Mouse (Mus musculus) adipocyte (in vitro differentiated cells): Measurements from ENCODE around the gene 6030468B19Rik.
"Not testable (repeated sequence)": the region's sequence is repeated elsewhere in the genome, so short reads cannot be mapped to it uniquely, and the experiment has no call there.

ENCODE experiments used
- DNase-seq: peaks from one replicate; pipeline ENCODE4 v3.0.0-alpha.2; 2016; ENCODE audit warnings: low spot score

6030468B19Rik gene

DNA sequence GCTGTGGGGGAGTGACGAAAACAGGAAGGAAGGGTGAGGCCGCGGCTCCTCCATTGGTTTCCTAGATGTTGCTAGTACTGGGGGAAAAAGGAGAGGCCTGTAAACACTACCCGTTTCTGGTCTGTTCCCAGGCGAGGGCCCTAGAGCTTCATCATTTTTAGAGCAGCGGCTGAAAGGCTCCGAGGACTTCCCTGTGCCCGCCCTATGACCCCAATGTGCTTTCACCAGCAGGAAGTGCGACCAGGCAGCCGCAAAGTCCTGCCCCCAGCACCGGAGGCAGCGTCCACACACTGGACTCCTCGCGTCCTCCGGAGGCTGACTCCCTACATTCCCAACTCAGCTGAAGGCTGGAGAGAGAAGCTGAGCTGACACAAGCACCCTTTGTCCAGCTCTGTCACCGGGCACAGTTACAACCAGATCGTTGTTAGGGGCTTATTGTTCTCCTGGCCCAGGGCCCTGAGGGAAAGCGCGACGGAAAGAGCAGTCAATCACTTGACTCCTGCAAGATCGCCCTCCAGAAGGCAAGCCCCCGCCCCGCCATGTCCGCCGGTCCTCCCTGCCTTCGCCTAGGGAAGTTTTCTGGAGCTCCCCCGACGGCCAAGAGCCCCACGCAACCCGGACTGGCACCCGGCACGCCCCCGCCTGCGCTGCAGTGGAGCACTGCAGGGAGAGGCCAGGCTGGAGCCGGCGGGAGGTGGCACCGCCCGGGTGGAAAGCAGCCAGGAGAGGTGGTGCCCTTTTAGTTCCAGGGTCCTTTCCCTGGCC, 17.8 kb upstream of the 6030468B19Rik start:
- DNase-seq, result peak; percentile 56

DNA sequence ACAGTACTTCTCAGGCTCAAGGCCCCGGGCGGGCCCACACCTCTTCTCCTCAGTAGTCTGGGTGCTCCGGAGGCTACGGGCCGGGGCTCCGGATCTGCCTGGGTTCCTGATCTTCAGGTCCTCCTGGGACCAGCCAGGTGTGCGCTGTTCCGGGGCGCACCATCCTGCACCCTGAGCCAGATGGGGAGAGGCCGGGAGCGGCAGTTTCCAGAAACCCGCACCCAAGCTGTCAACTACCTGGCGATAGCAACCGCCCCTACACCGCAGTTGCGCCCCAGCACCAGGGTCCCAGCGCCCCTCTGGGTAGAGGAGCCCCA, 17.3 kb upstream of the 6030468B19Rik start:
- peak; percentile 14 for DNase-seq

DNA sequence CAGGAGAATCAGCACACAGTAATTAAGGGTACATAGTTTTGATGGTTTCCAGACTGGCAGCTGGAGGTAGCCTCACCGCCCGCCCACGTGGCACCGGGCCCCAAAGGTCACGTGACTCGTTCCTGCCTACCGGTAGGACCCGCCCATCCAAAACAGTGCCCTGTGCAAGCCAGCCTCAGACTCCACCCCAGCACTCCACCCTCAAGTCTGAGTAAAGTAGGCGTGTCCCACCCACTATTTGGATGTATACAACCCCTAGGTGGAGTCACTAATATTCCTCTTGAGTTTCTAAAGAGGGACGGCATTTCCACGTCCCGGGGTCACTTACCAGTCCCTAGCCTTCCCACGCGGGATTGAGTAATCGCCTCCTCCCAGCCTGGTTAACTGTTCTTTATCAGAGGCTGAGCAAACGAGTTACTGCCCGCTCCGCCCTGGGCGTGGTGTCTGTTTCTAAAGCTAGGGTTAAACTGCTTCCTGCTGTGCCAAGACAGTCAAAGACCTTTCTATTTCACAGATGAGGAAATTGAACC, 16.8 kb upstream of the 6030468B19Rik start:
- peak; percentile 88 for DNase-seq

DNA sequence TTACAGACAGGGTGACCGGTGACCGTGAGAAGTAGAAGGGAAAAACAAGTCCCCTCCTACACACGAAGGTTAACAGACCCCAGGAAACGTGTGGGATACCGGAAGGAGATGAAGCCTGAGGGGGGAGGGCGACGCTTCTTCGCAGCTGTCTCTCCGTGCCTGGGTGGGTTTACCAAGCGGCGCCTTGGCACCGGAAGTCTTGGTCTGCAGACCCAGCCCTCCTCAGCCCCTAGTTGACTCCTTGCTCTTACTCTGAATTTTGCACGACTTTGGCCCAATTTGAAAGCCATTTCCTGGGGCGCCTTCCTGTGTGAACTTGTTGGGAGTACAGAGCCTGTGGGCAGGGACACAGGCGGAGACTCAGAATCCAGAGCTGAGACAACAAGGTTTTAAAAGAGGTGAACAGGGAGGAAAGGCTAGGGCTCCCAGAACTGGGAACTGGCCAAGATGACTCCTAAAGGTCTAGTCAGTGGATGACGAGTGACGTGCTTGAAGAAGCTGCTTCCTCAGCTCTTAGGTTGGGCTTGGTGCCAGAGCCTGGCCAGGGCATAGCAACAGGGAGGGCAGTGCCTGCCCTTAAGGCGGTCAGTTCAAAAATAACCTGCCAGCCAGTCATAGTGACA, 16.1 kb upstream of the 6030468B19Rik start:
- peak; percentile 49 for DNase-seq

DNA sequence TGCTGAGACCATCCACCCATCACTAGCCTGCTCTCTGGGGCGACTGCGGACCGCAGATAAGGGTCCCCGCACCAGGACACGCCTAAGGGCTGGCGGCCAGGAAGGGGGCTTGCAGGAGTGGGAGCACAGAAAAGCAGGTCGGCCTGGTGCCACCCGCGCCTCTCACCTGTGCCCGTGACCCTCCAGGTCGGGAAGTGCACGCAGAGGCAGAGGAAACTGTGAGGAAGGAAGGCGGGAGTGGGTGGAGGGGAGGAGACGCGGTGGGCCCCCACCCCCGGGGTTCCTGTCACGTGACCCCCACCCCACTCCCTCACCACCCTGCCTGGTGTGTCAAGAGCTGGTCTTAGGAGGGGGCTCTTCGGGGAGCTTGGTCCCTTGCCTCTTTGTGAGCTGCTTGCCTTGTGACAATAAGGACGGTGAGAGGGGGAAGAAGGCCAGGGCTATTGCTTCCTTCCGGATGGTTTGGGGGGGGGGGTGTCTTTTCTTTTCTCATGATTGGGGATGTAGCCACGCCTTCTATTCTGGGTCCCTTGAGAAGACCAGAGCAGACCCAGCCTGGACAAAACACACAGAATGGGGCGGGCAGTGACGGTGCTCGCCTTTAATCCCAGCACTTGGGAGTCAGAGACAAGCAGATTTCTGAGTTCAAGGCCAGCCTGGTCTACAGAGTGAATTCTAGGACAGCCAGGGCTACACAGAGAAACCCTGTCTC, 15.3 kb upstream of the 6030468B19Rik start, which contains the start of the genes Tmc8 and Tmc6:
Tmc8 (plus strand) TSS at position 84 of the 712 bp plus-strand sequence.
Tmc6 (minus strand) TSS at position 206 of the 712 bp plus-strand sequence.
- no peak for DNase-seq

DNA sequence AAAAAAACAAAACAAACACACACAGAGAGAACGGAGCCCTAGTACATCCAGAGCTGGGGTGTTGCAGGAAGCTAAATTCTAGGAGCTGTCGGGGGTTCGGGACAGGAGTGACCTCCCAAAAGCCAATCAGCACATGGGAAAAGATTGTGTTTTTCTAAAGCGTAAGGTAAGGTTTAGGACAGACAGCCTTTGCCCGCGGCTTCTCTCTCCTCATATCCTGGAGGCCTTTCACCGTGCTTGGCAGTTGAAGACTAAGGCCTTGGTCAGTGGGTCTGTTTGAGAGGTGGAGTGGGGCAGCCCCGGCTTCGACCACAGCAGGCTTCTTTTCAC, 14.8 kb upstream of the 6030468B19Rik start:
- no peak for DNase-seq

DNA sequence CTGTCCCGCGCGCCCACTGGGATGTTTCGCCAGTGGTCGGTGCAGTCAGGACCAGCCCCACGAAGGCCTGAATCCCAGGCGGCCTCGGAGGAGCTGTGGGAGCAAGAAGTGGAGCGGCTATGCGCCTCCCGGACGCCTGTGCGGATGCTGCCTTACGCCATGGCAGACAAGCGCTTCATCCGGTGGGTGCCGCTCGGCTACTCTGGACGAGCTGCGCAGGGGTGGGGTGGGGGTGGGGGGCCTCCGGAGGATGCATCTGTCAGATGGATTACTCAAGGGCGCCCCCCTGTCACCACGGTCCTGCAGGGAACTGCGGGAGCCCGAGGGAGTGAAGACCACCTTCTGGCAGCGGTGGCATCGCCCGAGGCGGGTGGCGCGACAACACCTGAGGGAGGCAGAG, 14.4 kb upstream of the 6030468B19Rik start:
- DNase-seq, result no peak

DNA sequence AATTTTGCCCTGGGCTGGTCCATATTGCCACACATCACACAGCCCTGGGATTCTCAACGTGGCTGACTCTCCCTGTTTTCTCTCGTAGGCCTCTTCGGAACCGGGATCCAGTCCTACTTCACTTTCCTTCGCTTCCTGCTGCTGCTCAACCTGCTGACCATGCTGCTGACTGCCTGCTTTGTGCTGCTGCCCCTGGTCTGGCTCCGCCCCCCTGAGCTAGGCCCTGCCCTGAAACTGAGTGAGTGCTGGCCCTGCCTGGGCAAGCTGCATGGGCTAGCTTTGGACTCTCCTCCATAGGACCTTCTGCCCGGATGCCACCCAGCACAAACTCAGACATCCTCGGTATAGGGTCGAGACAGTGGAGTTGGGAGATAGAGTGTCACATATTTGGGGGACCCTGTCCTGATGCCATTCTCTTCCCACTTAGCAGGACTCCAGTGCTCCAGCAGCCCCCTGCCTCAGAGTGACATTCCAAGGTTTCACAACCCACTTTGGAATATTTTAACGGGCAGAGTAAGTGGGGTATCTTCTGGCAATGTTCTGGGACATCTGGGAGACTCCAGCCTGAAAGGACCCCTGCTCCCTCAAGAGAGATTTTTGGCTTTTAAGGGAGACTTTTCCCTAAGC, 13.7 kb upstream of the 6030468B19Rik start:
- no peak for DNase-seq

DNA sequence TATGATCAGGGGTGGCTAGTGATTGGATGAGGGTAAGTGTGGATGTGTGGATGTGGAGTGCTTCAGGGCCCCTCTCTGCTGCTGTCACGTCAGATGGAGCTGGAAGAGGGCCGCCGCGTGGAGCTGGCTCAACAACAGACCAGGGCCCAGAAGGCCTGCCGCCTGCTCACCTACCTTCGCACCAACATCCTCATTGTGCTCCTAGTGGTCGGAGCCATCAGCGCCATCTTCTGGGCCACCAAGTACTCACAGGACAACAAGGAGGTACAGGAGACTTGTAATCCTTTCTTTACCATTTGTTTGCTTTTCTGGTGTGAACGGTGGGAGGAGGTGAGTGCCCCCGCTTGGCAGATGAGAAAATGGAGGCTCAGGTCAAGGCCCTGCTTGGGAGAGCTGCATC, 11.2 kb upstream of the 6030468B19Rik start:
- no peak for DNase-seq

DNA sequence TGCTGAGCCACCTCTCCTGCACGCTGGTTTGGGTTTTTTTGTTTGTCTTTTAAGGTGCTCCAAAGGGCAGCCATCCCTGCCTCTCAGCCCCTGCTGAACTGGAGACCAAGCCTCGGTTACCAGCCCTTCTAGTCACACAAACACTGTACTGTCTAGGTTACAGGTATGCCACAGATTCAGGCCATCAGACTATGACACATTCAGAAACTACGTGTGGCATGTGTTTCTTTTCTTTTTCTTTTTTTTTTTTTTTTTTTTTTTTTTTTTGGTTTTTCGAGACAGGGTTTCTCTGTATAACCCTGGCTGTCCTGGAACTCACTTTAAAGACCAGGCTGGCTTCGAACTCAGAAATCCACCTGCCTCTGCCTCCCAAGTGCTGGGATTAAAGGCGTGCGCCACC, 9.0 kb upstream of the 6030468B19Rik start:
- not testable (repeated sequence) for DNase-seq

DNA sequence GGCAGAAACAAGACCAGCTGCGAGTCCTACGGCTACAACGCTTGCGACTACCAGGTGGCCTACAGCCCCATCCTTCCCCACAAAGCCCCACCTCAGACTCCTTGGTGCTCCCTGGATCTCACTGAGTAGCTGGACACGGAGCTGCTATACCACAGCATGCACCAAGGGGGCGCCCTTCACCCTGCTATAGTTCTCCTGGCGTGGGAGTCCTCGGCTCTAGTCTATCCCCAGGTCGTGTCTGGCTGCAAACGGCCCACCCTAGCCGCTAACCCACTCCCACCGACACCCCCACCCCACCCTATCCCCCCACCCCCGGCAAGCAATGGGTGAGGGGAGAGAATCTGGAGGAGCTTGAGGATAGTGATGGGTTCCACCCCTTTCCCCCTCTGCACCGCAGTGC, 7.2 kb upstream of the 6030468B19Rik start:
- DNase-seq, result peak; percentile 46

DNA sequence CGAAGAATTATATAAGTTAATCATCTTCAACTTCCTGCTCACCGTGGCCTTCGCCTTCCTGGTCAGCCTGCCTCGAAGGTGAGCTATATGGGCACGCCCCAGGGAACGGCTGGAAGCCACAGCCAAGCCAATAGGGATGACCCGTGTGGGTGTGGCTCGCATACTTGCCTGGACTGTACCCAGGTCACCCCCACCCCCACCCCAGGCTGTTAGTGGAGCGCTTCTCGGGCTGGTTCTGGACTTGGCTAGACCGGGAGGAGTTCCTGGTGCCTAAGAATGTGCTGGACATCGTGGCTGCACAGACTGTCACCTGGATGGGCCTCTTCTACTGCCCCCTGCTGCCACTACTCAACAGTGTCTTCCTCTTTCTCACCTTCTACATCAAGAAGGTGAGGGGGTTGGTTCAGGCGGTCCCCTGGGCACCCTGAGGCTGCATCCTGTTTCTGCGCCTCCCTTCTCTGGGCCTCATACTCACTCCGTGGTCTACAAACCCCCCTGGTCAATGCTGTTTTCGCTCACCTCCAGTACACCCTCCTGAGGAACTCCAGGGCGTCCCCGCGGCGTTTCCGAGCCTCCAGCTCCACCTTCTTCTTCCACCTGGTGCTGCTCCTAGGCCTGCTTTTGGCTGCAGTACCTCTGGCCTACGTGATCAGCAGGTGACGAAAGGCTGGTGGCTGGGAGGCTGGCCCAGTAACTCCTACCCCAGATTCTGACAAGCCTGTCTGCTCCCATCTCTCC, 6.6 kb upstream of the 6030468B19Rik start:
- DNase-seq, result no peak

DNA sequence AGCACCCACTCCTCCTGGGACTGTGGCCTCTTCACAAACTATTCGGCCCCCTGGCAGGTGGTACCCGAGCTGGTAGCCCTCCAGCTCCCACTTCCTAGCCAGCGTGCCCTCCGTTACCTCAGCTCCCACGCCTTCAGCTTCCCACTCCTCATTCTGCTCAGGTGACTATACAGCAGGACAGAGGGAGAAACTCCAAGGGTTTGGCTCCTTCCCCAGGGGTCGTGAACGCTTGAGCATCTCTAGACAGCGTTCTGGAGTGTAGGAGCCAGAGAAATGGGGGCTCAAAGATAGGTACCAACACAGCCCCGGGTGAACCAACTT, 6.1 kb upstream of the 6030468B19Rik start:
- DNase-seq, result no peak

DNA sequence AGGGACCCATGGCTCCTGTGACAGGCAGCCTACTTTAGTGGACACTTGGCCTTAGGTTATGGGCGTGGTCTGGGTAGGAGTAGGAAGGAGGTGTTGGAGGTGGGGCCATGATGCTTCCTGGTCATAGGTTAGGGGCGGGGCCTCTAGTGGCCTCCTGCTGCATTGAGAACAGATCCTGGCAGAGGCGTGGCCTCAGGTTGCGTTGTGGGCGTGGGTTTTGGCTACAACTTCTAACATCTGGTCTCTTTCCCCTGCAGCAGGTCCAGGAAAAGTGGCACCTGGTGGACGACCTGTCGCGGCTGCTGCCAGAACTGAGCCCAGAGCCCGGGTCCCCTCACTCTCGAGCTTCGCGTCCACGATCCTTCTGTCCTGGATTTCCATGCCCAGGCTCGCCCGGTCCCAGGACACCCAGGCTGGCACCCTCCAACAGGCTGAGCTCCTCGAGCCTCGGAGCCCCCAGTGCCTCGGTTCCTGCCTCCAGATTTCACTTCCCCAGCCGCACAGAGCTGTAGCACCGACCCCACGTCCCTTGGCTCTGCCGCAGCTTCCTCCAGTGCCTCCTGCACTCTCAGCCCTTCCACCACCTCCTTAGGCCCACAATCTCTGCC, 5.1 kb upstream of the 6030468B19Rik start:
- DNase-seq, result no peak

DNA sequence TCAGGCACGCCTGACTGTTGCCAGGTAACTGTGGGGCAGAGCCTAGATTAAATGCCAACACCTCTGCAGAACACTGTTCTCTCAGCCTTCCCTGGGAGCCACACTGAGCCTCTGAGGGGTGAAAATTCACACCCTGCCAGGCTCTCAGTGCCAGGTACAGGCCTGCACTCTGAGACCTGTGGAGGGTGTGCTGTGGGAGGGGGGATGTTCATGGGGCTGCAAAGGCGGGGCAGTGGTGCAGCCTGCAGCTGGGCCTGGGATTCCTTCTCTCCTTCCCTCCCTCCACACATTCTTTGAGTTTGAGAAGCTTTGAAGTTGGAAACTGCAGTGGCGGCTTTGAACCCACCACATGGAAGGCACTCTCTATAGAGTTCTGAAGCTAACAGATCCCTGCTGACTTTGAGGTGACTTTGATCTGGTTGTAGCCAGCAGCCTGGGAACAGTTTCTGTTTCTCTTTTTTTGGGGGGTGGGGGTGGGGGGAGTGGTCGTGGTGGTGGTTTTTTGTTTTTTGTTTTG, 3.4 kb upstream of the 6030468B19Rik start:
- DNase-seq, result no peak

DNA sequence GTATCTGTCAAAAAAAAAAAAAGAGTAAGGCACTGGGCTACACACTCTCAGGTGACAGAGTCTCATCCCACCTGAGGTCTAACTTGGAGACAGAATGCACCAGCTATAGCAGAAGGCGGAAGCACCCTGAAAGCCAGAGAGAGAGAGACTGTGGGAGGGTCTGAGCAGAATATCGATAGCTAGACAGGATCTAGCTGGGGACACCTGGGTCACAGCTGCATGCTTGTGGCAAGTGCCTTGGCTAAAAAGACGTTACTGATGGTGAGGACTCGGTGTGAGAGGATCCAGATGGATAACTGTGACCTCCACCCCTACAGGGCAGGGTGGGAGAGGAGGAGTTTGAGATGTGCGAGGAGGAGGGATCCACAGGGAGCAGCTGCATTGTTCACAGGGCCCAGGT, 506 bp upstream of the 6030468B19Rik start:
- DNase-seq, result no peak

DNA sequence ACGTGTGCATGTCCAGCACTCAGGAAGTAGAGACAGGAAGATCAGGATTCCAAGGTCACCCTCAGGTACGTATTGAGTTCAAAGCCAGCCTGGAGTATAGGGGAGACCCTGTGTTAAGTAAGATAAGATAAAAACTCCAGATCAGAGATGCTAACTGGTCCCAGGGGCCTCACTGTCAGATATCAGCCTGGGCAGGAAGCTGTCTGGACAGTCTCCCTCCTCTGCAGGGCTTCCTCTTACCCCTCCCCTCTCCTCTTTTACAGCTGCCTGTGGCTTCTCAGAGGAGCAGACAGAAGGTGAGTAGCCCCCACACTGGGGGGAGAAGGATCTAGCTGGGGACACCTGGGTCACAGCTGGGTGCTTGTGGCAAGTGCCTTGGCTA, 691 bp downstream of the 6030468B19Rik start:
- DNase-seq, result no peak

DNA sequence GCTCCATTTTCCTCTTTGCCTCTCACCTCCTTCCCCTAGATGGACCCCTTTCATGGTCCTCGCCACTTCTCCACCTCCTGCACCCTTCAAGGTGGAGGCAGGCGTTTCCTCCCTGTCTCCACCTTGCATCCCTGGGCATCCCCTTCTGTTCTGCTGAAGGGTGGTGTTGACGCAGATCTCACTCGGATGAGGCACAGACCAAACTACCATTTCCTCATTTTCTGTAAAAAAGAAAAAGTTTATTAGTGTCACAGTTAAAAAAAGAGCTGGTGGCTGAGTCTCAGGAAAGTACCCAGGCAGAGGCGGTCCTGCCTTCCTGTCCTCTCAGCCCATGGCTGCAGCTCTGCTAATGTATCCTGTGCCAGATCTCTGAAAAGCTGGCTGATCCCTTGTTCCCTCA, 1.7 kb downstream of the 6030468B19Rik start:
- no peak for DNase-seq

DNA sequence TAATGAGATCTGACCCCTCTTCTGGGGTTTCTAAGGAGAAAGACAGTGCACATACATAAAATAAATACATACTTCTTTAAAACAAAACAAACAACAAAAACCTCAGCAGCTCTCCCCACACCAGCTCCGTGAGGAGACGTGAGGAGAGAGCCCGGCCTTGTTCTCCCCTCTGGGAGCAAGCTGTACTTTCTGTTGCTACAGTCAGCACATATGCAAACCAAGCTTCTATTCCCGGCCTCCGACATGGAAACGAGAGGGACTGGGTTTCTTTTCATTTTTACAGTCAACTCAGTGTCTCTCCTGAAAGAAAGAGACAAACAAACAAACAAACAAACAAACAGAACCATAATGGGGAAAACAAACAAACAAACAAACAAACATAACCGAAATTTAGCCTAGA, 2.6 kb downstream of the 6030468B19Rik start:
- no peak for DNase-seq

DNA sequence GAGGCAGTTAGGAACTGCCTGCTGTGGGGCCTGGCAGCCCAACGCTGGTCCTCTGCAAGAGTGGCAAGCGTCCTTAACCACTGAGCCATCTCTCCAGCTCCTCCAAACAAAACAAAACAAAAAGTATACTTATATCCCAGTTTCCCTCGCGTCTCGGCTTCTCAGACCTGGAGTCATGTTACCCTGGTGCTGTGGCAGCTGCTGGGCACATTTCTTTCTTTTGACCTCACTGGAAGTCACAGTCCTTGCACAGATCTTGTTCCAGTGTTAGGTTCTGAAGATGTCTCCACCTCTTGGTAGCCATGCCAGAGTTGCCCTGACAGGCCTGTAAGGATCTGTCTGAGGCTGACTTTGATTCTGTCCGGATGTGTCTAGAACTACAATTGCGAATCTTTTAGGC, 4.2 kb downstream of the 6030468B19Rik start:
- no peak for DNase-seq

DNA sequence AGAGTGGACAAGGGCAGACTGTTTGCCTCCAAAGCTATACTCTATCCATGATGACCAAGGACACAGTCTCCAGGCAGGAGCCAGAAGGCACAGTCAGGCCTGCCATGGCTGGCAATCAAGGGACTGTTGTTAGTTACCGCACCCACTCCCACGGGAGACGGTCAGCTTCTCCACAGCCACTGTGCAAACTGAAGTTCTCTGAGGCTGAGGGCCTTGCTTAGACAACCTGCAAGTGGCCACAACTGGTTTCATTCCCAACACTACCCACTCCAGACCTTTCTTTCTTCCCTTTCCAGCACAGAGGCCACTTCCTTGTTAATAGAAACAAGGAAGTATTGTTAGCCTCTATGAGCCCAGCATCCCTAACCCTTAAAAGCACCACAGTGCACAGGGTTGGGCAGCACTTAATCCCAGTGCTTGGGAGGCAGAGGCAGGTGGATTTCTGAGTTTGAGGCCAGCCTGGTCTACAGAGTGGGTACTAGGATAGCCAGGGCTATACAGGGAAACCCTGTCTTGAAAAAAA, 5.8 kb downstream of the 6030468B19Rik start:
- no peak for DNase-seq
